Mouse (Mus musculus) embryonic fibroblast, embryonic 13.5 days (primary cell): Measurements from ENCODE around the gene R3hdm1.

ENCODE experiments used
- CTCF ChIP-seq: IDR thresholded peaks from 2 replicates; pipeline ENCODE4 v1.5.1; 2011; ENCODE audit warnings: mild to moderate bottlenecking, control low read depth, low read length, moderate library complexity, borderline replicate concordance; ENCODE audit not compliant: insufficient read depth
- POLR2A ChIP-seq: IDR thresholded peaks from 2 replicates; pipeline ENCODE4 v1.6.1; 2011; ENCODE audit warnings: low read depth, mild to moderate bottlenecking, control low read depth, low read length, moderate library complexity

DNA sequence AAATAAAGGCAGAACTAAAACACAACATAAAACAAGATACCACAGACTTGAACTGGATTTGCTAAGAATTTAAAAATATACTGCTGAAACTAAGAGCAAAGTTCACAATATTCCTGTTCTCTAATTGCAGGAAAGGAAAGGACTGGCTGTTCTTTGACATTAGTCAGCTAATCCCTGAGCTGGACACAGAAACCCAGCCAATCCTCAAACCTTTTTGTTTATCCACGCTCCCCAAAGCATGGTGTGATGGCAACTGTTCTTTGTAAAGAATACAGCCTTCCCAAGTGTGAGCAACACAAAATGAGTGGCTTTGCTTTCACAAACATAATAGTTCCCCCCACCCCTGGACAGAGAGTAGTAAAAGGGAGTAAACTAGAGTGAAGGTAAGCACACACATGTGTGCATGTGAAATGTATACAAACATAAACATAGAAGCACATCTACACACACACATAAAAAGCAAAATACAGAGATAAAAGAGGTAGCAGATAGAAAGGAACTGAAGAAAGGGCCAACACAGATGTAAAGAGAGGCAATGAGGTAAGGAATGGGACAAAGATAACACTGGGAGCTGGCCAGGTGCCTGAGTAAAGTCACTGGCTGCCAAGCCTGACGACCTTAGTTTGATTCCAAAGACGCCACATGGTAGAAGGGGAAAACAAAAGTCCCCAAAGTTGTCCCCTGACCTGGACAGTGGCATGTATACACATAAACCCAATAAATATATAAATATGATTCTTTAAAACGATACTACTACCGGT lies 22.0 kb upstream of the R3hdm1 start:
- no peak for TF ChIP-seq CTCF
- no peak for TF ChIP-seq POLR2A
